Mouse (Mus musculus) heart, adult 2 months (tissue): ENCODE measurements around the gene Anxa2.

ENCODE experiments used
- CTCF ChIP-seq: fragments of 200-600 bp; IDR thresholded peaks from 2 replicates; pipeline ENCODE4 v1.8.1; 2022; ENCODE audit warnings: antibody characterized with exemption, mild to moderate bottlenecking, moderate library complexity
- POLR2A ChIP-seq: fragments of 200-500 bp; IDR thresholded peaks from 2 replicates; pipeline ENCODE4 v1.6.1; 2011; ENCODE audit warnings: mild to moderate bottlenecking, low read depth, low read length, control low read depth; ENCODE audit not compliant: insufficient read depth

GRCm38 (mm10) chr9:69448801-69449200 lies 4.6 kb upstream of the Anxa2 start:
- no peak for TF ChIP-seq POLR2A
- TF ChIP-seq CTCF, result no peak
